Comparison of ENCODE assay signal across 1 mouse cellular context in genomic region chr3:95105586-95106337, GRCm38 (mm10).
TF ChIP-seq lines count a peak whose summit lies in the region.

No protein-coding gene starts in this region.

TF ChIP-seq in MEL, 35 proteins besides CTCF, POLR2A, EP300 and RAD21 (continued from another document):
- TF ChIP-seq SMC3 (IDR thresholded peaks at IDR 0.05; ENCODE audit: low read depth, low read length) (no peak), TBP (IDR thresholded peaks at IDR 0.05; ENCODE audit: low read depth, low read length) (no peak), ZC3H11A (IDR thresholded peaks at IDR 0.05; ENCODE audit: low read depth, low read length) (no peak), SIN3A (IDR thresholded peaks at IDR 0.05; ENCODE audit: low read length) (no peak), MXI1 (IDR thresholded peaks at IDR 0.05; ENCODE audit: low read depth, low read length) (no peak), GATA1 (IDR thresholded peaks at IDR 0.05; ENCODE audit: low read depth, low read length) (peak; percentile 13; the same call in 1 of the 2 replicates), TAL1 (IDR thresholded peaks at IDR 0.05; ENCODE audit: low read length) (0 out of 2 replicates have a peak, but pooled peaks have one; percentile 20), CHD1 (IDR thresholded peaks at IDR 0.05; ENCODE audit: low read depth, low read length) (no peak)
TF ChIP-seq in MEL: peak in this region for 2.
